Mouse (Mus musculus): ENCODE measurements at regions not wholly inside any gene's neighbourhood (a gene's known extent, or its start where the extent isn't known, plus 50 kb on each side); places are given as distances from the start of the nearest gene placed in this dataset.
"Not testable (repeated sequence)": the region's sequence is repeated elsewhere in the genome, so short reads cannot be mapped to it uniquely, and the experiment has no call there.

GRCm38 (mm10) chr14:37571971-37572370 lies 436.9 kb upstream of the Ghitm start:
- DNase-seq (ENCODE audit: low spot score in 2 of 2), result no peak

- no peak for DNase-seq (ENCODE audit: low spot score in 2 of 2)
Observed at GRCm38 (mm10) chr14:37558258-37558657, 423.2 kb upstream of the Ghitm start.

GRCm38 (mm10) chr14:37523616-37524015 lies 388.5 kb upstream of the Ghitm start:
- DNase-seq (ENCODE audit: low spot score in 2 of 2), result no peak

GRCm38 (mm10) chr14:37520631-37521030 lies 385.6 kb upstream of the Ghitm start:
- DNase-seq (ENCODE audit: low spot score in 2 of 2), result not testable (repeated sequence)

GRCm38 (mm10) chr14:37505314-37505713 lies 370.2 kb upstream of the Ghitm start:
- DNase-seq (ENCODE audit: low spot score in 2 of 2), result no peak

GRCm38 (mm10) chr14:37490711-37491110 lies 355.6 kb upstream of the Ghitm start:
- DNase-seq (ENCODE audit: low spot score in 2 of 2), result no peak

- DNase-seq (ENCODE audit: low spot score in 2 of 2), result no peak
Observed at GRCm38 (mm10) chr14:37485292-37485691, 350.2 kb upstream of the Ghitm start.

- DNase-seq (ENCODE audit: low spot score in 2 of 2), result no peak
Observed at GRCm38 (mm10) chr14:37477599-37477998, 342.5 kb upstream of the Ghitm start.

- DNase-seq (ENCODE audit: low spot score in 2 of 2), result no peak
Observed at GRCm38 (mm10) chr14:37468711-37469110, 333.6 kb upstream of the Ghitm start.

GRCm38 (mm10) chr14:37440874-37441273 lies 305.8 kb upstream of the Ghitm start:
- DNase-seq (ENCODE audit: low spot score in 2 of 2), result no peak

- DNase-seq (ENCODE audit: low spot score in 2 of 2), result no peak
Observed at GRCm38 (mm10) chr14:37430656-37431055, 295.6 kb upstream of the Ghitm start.

GRCm38 (mm10) chr14:37425506-37425905 lies 290.4 kb upstream of the Ghitm start:
- no peak for DNase-seq (ENCODE audit: low spot score in 2 of 2)

GRCm38 (mm10) chr14:37421566-37421965 lies 286.5 kb upstream of the Ghitm start:
- no peak for DNase-seq (ENCODE audit: low spot score in 2 of 2)

GRCm38 (mm10) chr14:37412583-37412982 lies 277.5 kb upstream of the Ghitm start:
- DNase-seq (ENCODE audit: low spot score in 2 of 2), result not testable (repeated sequence)

GRCm38 (mm10) chr14:37371972-37372371 lies 236.9 kb upstream of the Ghitm start:
- no peak for DNase-seq (ENCODE audit: low spot score in 2 of 2)

- DNase-seq (ENCODE audit: low spot score in 2 of 2), result no peak
Observed at GRCm38 (mm10) chr14:37361896-37362295, 226.8 kb upstream of the Ghitm start.

- DNase-seq (ENCODE audit: low spot score in 2 of 2), result peak; percentile 40 to 66
Observed at GRCm38 (mm10) chr14:37355968-37356704, 221.1 kb upstream of the Ghitm start.

- DNase-seq (ENCODE audit: low spot score in 2 of 2), result no peak
Observed at GRCm38 (mm10) chr14:37323392-37323791, 188.3 kb upstream of the Ghitm start.

GRCm38 (mm10) chr14:37315239-37315895 lies 180.3 kb upstream of the Ghitm start:
- no peak for DNase-seq (ENCODE audit: low spot score in 2 of 2)

- DNase-seq (ENCODE audit: low spot score in 2 of 2), result no peak
Observed at GRCm38 (mm10) chr14:37313906-37314305, 178.8 kb upstream of the Ghitm start.

GRCm38 (mm10) chr14:37312887-37313286 lies 177.8 kb upstream of the Ghitm start:
- DNase-seq (ENCODE audit: low spot score in 2 of 2), result no peak

GRCm38 (mm10) chr14:37306622-37307274 lies 171.7 kb upstream of the Ghitm start:
- DNase-seq (ENCODE audit: low spot score in 2 of 2), result no peak
